Mouse (Mus musculus): Measurements from ENCODE around the gene Pax8. TPM values are rescaled to one million over a fixed set of nuclear protein-coding genes. Genes with fewer than 3 reads are reported as not detected.

The Pax8 gene
- total RNA-seq, 2 experiments from 2014 or later: 0.34 to 22.9 TPM

Other genes with a start within 250 kb of the Pax8 start
- not detected for gene Il1f5, start 198.6 kb downstream of the Pax8 start, total RNA-seq (2021)
- gene Il1f10, start 184.4 kb downstream of the Pax8 start, total RNA-seq (2021): not detected
- gene Il1rn, start 138.7 kb downstream of the Pax8 start, total RNA-seq (2021): under 1 TPM; 0.28 to 0.99 TPM
- gene Psd4, start 108.0 kb downstream of the Pax8 start, total RNA-seq (2021): 1 to 10 TPM; 1.6 to 3.1 TPM

Measured in adrenal gland, postnatal 4 days (tissue).